Mouse (Mus musculus): Measurements from ENCODE around the gene Fstl1.

DNA sequence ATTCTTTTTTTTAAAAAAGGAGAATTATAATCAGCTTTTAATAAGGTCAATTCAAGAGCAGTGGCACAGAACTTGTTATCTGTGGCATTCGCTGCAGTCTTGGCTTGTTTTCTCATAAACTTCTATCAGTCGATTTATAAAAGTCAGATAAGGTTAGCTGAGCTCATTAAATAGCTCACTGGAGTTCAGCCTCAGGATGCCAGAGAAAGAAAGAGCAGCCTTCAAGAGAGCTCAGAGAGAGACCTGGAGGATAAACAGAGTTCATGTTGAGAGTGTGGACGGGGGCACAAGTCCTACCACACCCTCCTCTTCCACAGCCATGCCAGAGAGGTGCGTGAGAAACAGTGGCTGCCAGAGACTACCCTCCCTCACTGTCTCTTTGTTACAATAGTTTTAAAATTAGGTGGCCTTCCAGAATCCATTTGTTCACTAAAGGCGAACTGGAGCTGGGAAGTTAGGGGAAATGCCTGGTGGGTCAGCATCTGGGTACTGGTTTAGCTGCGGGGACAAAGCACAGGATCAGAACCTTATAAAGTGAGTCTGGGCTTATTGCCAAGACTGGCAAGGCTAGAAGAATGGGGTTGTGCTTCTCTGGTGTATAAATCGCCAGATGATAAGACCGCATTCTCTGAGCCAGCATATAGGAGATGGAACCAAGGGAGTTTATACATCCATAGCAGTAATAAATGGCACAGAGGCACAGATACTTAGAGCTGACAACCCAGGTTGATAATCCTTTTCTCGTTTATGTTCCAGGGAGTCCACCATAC lies 47.1 kb upstream of the Fstl1 start:
- TF ChIP-seq EP300 (IDR thresholded peaks at IDR 0.05; ENCODE audit: insufficient read depth, low read depth, low read length): no peak
- TF ChIP-seq CTCF (IDR thresholded peaks at IDR 0.05; ENCODE audit: low read depth, low read length): no peak
